Mouse (Mus musculus) thymus, adult 2 months (tissue): ENCODE data around the gene Creb3l1.

Source experiments
- CTCF ChIP-seq: fragments of 200-500 bp; IDR thresholded peaks from 2 replicates; pipeline ENCODE4 v1.5.1; 2012; ENCODE audit warnings: mild to moderate bottlenecking, control low read depth, low read length, moderate library complexity, borderline replicate concordance; ENCODE audit not compliant: control insufficient read depth, poor library complexity, insufficient read depth; ENCODE audit errors: extremely low read depth
- POLR2A ChIP-seq: fragments of 200-500 bp; IDR thresholded peaks from 2 replicates; pipeline ENCODE4 v1.6.1; 2012; ENCODE audit warnings: mild to moderate bottlenecking, low read length, control low read depth, moderate library complexity; ENCODE audit not compliant: control insufficient read depth, poor library complexity, insufficient read depth; ENCODE audit errors: extremely low read depth

GRCm38 (mm10) chr2:92047601-92048000 is 23.3 kb upstream of the Creb3l1 start:
- TF ChIP-seq POLR2A = no peak
- no peak for TF ChIP-seq CTCF
